Mouse (Mus musculus): Measurements from ENCODE around the gene Tor1b.

- no peak for TF ChIP-seq CTCF (IDR thresholded peaks at IDR 0.05; ENCODE audit: control insufficient read depth, insufficient read depth, insufficient read length)
- no peak for TF ChIP-seq MYOD1 (IDR thresholded peaks at IDR 0.05; ENCODE audit: control insufficient read depth, insufficient read length, low read depth)
- no peak for TF ChIP-seq FOSL1 (IDR thresholded peaks at IDR 0.05; ENCODE audit: insufficient read depth, low read length, poor library complexity, severe bottlenecking)
- TF ChIP-seq USF1 (IDR thresholded peaks at IDR 0.05; ENCODE audit: low read depth) = no peak
- TF ChIP-seq MAX (IDR thresholded peaks at IDR 0.05) = no peak
- no peak for TF ChIP-seq CEBPB (IDR thresholded peaks at IDR 0.05; ENCODE audit: low read depth)
- no peak for TF ChIP-seq MYOG (IDR thresholded peaks at IDR 0.05; ENCODE audit: control insufficient read depth, extremely low read depth, insufficient read length)
Measured at GRCm38 (mm10) chr2:31007208-31007607, 54.4 kb downstream of the Tor1b start.
